Mouse (Mus musculus) stomach, embryonic 15.5 days (tissue): ENCODE data around the gene 1500011B03Rik. TPM values are rescaled to one million over a fixed set of nuclear protein-coding genes. Genes with fewer than 3 reads are reported as not detected.
"Not testable (repeated sequence)": the region's sequence is repeated elsewhere in the genome, so short reads cannot be mapped to it uniquely, and the experiment has no call there.

Experiments used
- ATAC-seq: fragments of 200-750 bp; cut with Nextera tagmentation; 2 replicates; pipeline ENCODE4 v1.8.0; 2017; ENCODE audit warnings: low read depth, moderate number of reproducible peaks, moderate TSS enrichment; ENCODE audit not compliant: insufficient read depth, low FRiP score
- H3K27ac ChIP-seq: fragments of 300-500 bp; sonication (generic); 2 replicates; pipeline ENCODE4 v1.5.1; 2015; ENCODE audit warnings: mild to moderate bottlenecking, inconsistent platforms
- H3K27me3 ChIP-seq: fragments of 300-500 bp; sonication (generic); replicated peaks from 2 replicates; pipeline ENCODE4 v1.6.1; 2015; ENCODE audit warnings: inconsistent platforms
- H3K36me3 ChIP-seq: fragments of 300-500 bp; sonication (generic); 2 replicates; pipeline ENCODE4 v1.6.1; 2015; ENCODE audit warnings: inconsistent platforms
- H3K4me1 ChIP-seq: fragments of 300-500 bp; sonication (generic); 2 replicates; pipeline ENCODE4 v1.6.1; 2015; ENCODE audit warnings: inconsistent platforms
- H3K4me2 ChIP-seq: fragments of 300-500 bp; sonication (generic); 2 replicates; pipeline ENCODE4 v1.6.1; 2015; ENCODE audit warnings: mild to moderate bottlenecking, inconsistent platforms
- H3K4me3 ChIP-seq: fragments of 300-500 bp; sonication (generic); replicated peaks from 2 replicates; pipeline ENCODE4 v1.5.1; 2015; ENCODE audit warnings: inconsistent platforms
- H3K9ac ChIP-seq: fragments of 300-500 bp; sonication (generic); 2 replicates; pipeline ENCODE4 v1.6.1; 2015; ENCODE audit warnings: inconsistent platforms
- H3K9me3 ChIP-seq: fragments of 300-500 bp; sonication (generic); 2 replicates; pipeline ENCODE4 v1.6.1; 2016; ENCODE audit warnings: inconsistent platforms
- WGBS: fragments of 180-500 bp; shearing (Covaris S2); methylation state at CpG from one replicate; pipeline ENCODE4 v1.1.7; 2015; 5-methylcytosine and 5-hydroxymethylcytosine counted together
- polyA plus RNA-seq: library from polyadenylated mRNA; unstranded; fragments of >200 nt; fragmentation: Nextera tagmentation; extraction: Ambion mirVana; gene quantifications from 2 replicates; pipeline ENCODE4 v1.2.1, GENCODE M21; 2015

The 1500011B03Rik gene
- polyA plus RNA-seq, 1 experiment from 2014 or later = 82.0 TPM

- 37% methylated on average over 5 of the region's 5 CpGs for WGBS
These were observed 17.2 kb upstream of the 1500011B03Rik start for GRCm38 (mm10) chr5:114840481-114840880.

GRCm38 (mm10) chr5:114836886-114837285, 13.6 kb upstream of the 1500011B03Rik start:
- H3K4me1 ChIP-seq = 0 out of 2 replicates have a peak, but pooled peaks cover under 1% of the 10 kb centered on the region
- H3K36me3 ChIP-seq = no peaks in the 10 kb centered on the region
- ATAC-seq = no peak
- H3K4me3 ChIP-seq = no peak overlapping the region
- H3K9ac ChIP-seq = no peak overlapping the region
- no peak overlapping the region for H3K4me2 ChIP-seq
- no peaks in the 10 kb centered on the region for H3K27me3 ChIP-seq
- H3K27ac ChIP-seq = no peak overlapping the region
- no peaks in the 10 kb centered on the region for H3K9me3 ChIP-seq
- WGBS = 36% methylated on average over 12 of the region's 12 CpGs

More at GRCm38 (mm10) chr5:114840481-114840880, 17.2 kb upstream of the 1500011B03Rik start:
- ATAC-seq, H3K9me3 ChIP-seq, H3K9ac ChIP-seq, H3K27me3 ChIP-seq, H3K4me2 ChIP-seq, H3K27ac ChIP-seq, H3K4me1 ChIP-seq, H3K36me3 ChIP-seq, H3K4me3 ChIP-seq: not testable (repeated sequence)

DNA sequence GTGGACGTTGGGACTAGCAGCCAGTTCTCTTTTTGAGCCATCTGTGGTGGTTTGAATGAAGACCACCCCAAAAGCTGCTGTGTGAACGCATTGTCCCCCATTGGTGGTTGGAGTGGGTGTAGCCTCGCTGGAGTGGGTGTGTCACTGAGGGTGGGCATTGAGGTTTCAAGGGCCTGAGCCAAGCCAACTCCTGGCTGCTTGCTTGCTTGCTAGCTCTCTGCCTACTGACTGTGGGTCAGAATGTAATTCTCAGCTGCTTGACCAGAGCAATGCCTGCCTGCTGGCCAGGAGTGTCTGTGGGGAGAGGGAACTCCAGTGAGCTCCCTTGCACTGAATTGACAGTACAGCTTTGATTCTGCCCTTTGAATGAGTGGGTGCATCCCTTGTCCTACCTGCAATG, 6.5 kb upstream of the 1500011B03Rik start:
- Histone ChIP-seq H3K36me3 (no peaks in the 10 kb centered on the region), H3K9ac (no peak overlapping the region), H3K4me3 (no peak overlapping the region), H3K27ac (no peak overlapping the region), H3K4me2 (no peak overlapping the region), H3K27me3 (no peaks in the 10 kb centered on the region), H3K4me1 (peaks cover 8% of the 10 kb centered on the region), H3K9me3 (no peaks in the 10 kb centered on the region)
- no peak for ATAC-seq
- 69% methylated on average over 3 of the region's 3 CpGs for WGBS

DNA sequence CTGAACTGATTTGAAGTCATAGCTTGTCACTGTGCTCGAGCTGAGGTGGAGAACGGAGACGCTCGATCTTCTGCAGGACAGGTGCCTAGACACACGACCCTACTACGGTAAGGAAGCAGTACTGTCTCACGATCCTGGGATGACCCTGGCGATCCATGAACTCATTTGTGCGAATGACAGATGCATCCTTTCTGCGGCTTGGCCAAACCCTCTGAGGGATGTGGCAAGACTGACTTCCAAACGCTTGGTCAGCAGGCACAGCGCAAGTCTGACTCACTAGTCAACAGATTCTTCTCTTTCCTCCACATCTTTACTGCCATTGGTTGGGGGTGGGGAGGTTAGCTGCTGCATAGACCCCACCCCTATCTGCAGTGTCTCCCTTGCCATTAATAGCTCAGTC, 4.2 kb upstream of the 1500011B03Rik start:
- Histone ChIP-seq H3K4me2 (no peak overlapping the region), H3K9ac (no peak overlapping the region), H3K4me3 (no peak overlapping the region), H3K27ac (no peak overlapping the region), H3K9me3 (no peaks in the 10 kb centered on the region), H3K4me1 (peaks cover 8% of the 10 kb centered on the region), H3K36me3 (no peaks in the 10 kb centered on the region), H3K27me3 (no peaks in the 10 kb centered on the region)
- ATAC-seq = no peak
- 74% methylated on average over 12 of the region's 12 CpGs for WGBS

GRCm38 (mm10) chr5:114825978-114826691, 2.9 kb upstream of the 1500011B03Rik start:
- Histone ChIP-seq H3K36me3 (peaks cover 3% of the 10 kb centered on the region; the same call in 1 of the 2 replicates), H3K27ac (no peak overlapping the region; the same call in 1 of the 2 replicates), H3K9ac (no peak overlapping the region), H3K4me3 (peak overlapping the region; percentile 40), H3K4me1 (peaks cover 8% of the 10 kb centered on the region), H3K9me3 (no peaks in the 10 kb centered on the region), H3K27me3 (no peaks in the 10 kb centered on the region), H3K4me2 (peak overlapping the region; percentile 83)
- ATAC-seq = peak; percentile 85
- 7% methylated on average over 27 of the region's 27 CpGs for WGBS

DNA sequence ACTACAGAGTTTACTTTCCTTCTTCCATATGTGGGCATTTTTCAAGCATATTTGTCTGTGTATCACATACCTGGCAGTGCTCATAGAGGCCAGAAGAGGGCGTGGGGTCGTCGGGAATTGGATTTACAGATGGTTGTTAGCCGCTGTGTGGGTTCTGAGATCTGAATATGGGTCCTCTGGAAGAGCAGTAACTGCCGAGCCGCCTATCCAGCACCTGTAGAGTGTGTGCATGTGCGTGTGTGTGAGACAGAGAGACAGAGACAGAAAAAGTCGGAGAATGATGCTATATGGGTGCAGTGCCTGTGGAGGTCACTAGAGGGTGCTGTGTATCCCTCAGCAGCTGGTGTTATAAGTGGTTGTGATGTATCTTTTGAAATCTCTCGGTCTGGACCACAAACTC, 929 bp upstream of the 1500011B03Rik start:
- H3K4me3 ChIP-seq = no peak overlapping the region
- H3K4me1 ChIP-seq = peaks cover 8% of the 10 kb centered on the region
- no peaks in the 10 kb centered on the region for H3K27me3 ChIP-seq
- WGBS = 18% methylated on average over 9 of the region's 9 CpGs
- H3K36me3 ChIP-seq = peaks cover 3% of the 10 kb centered on the region; the same call in 1 of the 2 replicates
- no peak overlapping the region for H3K27ac ChIP-seq
- no peak for ATAC-seq
- peak overlapping the region; percentile 17; the same call in 1 of the 2 replicates for H3K4me2 ChIP-seq
- no peak overlapping the region for H3K9ac ChIP-seq
- H3K9me3 ChIP-seq = no peaks in the 10 kb centered on the region

DNA sequence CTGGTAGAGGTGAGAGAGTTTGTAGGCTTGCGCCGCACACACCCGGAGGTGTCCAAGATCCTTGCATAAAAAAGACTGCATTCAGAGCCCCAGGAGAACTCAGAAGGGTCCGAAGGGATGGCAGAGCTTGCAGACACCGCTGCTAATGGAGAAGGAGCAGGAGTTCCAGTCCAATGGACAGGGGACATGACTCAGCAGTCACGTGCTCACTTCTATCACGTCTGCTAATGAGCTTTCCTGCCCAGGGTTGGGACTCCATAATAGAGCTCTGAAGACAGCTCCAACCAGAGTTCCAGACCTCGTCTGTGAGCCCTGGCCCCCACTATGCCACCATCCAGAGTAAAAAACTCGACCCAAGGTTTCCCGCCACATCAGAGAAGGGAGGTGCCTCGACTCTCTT, 5.1 kb downstream of the 1500011B03Rik start:
- no peaks in the 10 kb centered on the region for H3K9me3 ChIP-seq
- H3K36me3 ChIP-seq = peaks cover 3% of the 10 kb centered on the region; the same call in 1 of the 2 replicates
- H3K27ac ChIP-seq = no peak overlapping the region
- no peak for ATAC-seq
- WGBS = 80% methylated on average over 11 of the region's 11 CpGs
- no peak overlapping the region for H3K4me2 ChIP-seq
- H3K9ac ChIP-seq = no peak overlapping the region
- H3K4me1 ChIP-seq = no peaks in the 10 kb centered on the region
- no peaks in the 10 kb centered on the region for H3K27me3 ChIP-seq
- no peak overlapping the region for H3K4me3 ChIP-seq

GRCm38 (mm10) chr5:114816599-114816998, 6.7 kb downstream of the 1500011B03Rik start:
- H3K9me3 ChIP-seq = no peaks in the 10 kb centered on the region

DNA sequence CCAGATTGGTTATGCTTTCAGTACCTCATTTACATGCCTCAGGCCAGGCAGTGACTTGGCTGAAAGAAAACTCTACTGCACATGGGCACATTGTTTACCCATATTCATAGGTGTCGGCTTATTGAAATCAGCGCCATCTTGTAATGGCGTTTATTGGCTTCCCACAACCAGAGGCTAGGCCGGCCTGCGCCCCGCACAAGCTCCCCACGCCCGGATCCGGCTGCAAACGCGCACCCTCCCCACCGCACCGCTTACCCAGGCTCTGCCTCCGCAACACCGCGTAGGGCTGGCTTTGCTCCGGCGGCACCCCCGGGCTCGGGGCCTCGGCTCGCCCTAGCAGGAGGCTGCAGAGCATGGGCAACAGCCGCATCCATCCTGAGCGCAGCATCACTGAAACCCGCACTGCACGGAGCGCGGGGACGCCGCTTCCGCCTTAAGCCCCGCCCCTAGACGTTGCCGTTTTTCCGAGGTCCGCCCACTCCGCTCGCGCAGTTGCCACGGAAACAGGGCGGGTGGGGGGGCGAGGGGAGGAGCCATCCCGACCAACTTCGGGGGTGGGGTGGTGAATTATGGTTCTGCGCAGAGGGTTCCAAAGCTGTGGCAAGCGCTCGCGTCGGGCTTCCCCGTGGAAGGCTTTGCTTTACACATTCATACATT, 9.6 kb downstream of the 1500011B03Rik start:
- under 1% methylated on average over 50 of the region's 50 CpGs for WGBS
- Histone ChIP-seq H3K4me2 (peak overlapping the region; percentile 70), H3K27ac (peak overlapping the region; percentile 83), H3K27me3 (no peaks in the 10 kb centered on the region), H3K36me3 (0 out of 2 replicates have a peak, but pooled peaks cover 5% of the 10 kb centered on the region), H3K9ac (peak overlapping the region; percentile 62; the same call in 1 of the 2 replicates), H3K4me1 (no peaks in the 10 kb centered on the region), H3K9me3 (no peaks in the 10 kb centered on the region), H3K4me3 (peak overlapping the region; percentile 99)
- ATAC-seq = peak; percentile 93

More at GRCm38 (mm10) chr5:114816599-114816998, 6.7 kb downstream of the 1500011B03Rik start:
- peaks cover 3% of the 10 kb centered on the region; the same call in 1 of the 2 replicates for H3K36me3 ChIP-seq
- H3K27me3 ChIP-seq = no peaks in the 10 kb centered on the region
- no peak overlapping the region for H3K4me2 ChIP-seq
- H3K9ac ChIP-seq = no peak overlapping the region
- H3K4me1 ChIP-seq = no peaks in the 10 kb centered on the region
- no peak overlapping the region for H3K4me3 ChIP-seq
- H3K27ac ChIP-seq = no peak overlapping the region
- no peak for ATAC-seq
- WGBS = 49% methylated on average over 6 of the region's 6 CpGs

DNA sequence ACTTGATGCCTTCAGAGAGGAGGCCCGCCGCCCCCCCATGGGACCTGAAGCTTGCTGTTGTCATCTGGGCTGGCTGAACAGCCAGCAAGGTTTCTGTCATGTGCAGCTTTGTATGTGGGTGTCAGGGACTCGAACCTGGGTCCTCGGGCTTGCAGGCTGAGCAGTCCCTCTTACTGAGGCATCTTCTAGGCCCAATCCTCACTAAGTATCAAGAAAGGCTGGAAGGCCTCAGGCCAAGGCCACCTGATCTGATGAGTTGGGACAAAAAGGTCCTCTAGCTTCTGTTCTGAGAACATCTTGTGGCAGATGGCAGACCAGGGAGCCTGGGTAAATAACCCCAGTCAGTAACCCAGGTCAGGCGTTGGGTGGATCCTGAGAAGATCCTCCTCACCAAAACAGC, 13.4 kb downstream of the 1500011B03Rik start:
- H3K9me3 ChIP-seq = no peaks in the 10 kb centered on the region
- H3K27me3 ChIP-seq = no peaks in the 10 kb centered on the region
- H3K4me3 ChIP-seq = no peak overlapping the region
- 0 out of 2 replicates have a peak, but pooled peaks cover 16% of the 10 kb centered on the region for H3K36me3 ChIP-seq
- ATAC-seq = no peak
- WGBS = 88% methylated on average over 5 of the region's 5 CpGs
- no peak overlapping the region for H3K4me2 ChIP-seq
- no peak overlapping the region for H3K9ac ChIP-seq
- H3K4me1 ChIP-seq = 0 out of 2 replicates have a peak, but pooled peaks cover 3% of the 10 kb centered on the region
- no peak overlapping the region for H3K27ac ChIP-seq

- no peak for ATAC-seq
- Histone ChIP-seq H3K4me3 (no peak overlapping the region), H3K27me3 (no peaks in the 10 kb centered on the region), H3K4me2 (no peak overlapping the region), H3K4me1 (0 out of 2 replicates have a peak, but pooled peaks cover 3% of the 10 kb centered on the region), H3K36me3 (peaks cover 21% of the 10 kb centered on the region; the same call in 1 of the 2 replicates), H3K27ac (no peak overlapping the region), H3K9ac (no peak overlapping the region), H3K9me3 (no peaks in the 10 kb centered on the region)
- WGBS = 83% methylated on average over 10 of the region's 10 CpGs
These were observed 14.0 kb downstream of the 1500011B03Rik start for GRCm38 (mm10) chr5:114809181-114809756.
